16 mouse cellular contexts compared by ENCODE assay signal in the genomic region with DNA sequence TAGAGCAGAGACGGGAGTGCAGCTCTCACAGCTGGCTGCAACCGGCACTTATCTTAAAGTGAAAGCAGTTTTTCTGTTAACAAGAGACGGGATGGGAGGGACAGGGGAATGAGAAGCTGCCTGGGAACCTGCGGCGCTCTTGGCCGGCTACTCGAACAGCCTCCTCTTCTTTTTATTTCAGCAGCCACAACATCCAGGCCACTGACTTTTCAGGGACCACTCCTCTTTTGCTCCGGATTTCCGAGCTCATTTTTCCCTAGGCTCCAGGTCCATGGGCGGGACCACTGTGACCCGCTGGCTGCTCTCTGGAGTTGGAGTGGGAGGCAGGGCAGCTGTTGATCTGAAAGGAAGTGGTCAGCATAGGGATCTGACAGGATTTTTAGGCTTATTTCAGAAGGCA. TPM values are rescaled to one million over a fixed set of nuclear protein-coding genes. Genes with fewer than 3 reads are reported as not detected.
DNase-seq lines count a peak whose midpoint lies in the region; ATAC-seq and TF ChIP-seq lines count a peak whose summit lies in the region.
"Not testable (repeated sequence)": the region's sequence is repeated elsewhere in the genome, so short reads cannot be mapped to it uniquely, and the experiment has no call there.
"Had no signal": no experiment of that assay in that cellular context is flagged by ENCODE, and none has a peak within 500 bp of the region (broad histone marks: within the 10 kb centered on the region; RNA-seq: fewer than 3 reads in every experiment).

No protein-coding gene starts in this region.

- H3K4me2 ChIP-seq in heart, embryonic 13.5 days: peak overlapping the region; percentile 44
- peak overlapping the region; percentile 38; the same call in 1 of the 2 replicates for H3K4me2 ChIP-seq in heart, embryonic 16.5 days (ENCODE audit: low read depth, low read length)
- peak overlapping the region; percentile 28; the same call in 1 of the 2 replicates for H3K4me2 ChIP-seq in kidney, embryonic 15.5 days
- not testable (repeated sequence) for H3K4me2 ChIP-seq in liver, postnatal 0 days (ENCODE audit: low read depth, low read length)

- H3K4me3 ChIP-seq in heart, embryonic 13.5 days; heart, embryonic 16.5 days (ENCODE audit: low read length); kidney, embryonic 15.5 days (replicated peaks); liver, postnatal 0 days (ENCODE audit: low read depth, low read length); small intestine, adult 2 months (ENCODE audit: low read depth, low read length): not testable (repeated sequence)

- 28% methylated on average over 6 of the region's 11 CpGs for WGBS in heart, embryonic 13.5 days
- no CpG with 5 or more reads among the region's 11 CpGs for WGBS in heart, embryonic 16.5 days
- WGBS in kidney, embryonic 15.5 days: 23% methylated on average over 5 of the region's 11 CpGs
- WGBS in liver, postnatal 0 days (ENCODE audit: insufficient replicate concordance): no CpG with 5 or more reads among the region's 11 CpGs
- WGBS in small intestine, adult 2 months: 7% methylated on average over 5 of the region's 11 CpGs

- not testable (repeated sequence) for H3K27me3 ChIP-seq in heart, embryonic 13.5 days (replicated peaks); heart, embryonic 16.5 days (ENCODE audit: control insufficient read depth, insufficient read depth, low read length); kidney, embryonic 15.5 days; liver, postnatal 0 days (ENCODE audit: insufficient read depth, low read length); small intestine, adult 2 months (ENCODE audit: control insufficient read depth, insufficient read depth, low read length)

- TF ChIP-seq POLR2A in small intestine, adult 2 months (IDR thresholded peaks at IDR 0.05; ENCODE audit: low read depth, low read length): not testable (repeated sequence)

- not testable (repeated sequence) for TF ChIP-seq CTCF in liver, postnatal 0 days (IDR thresholded peaks at IDR 0.05; ENCODE audit: low read depth); small intestine, adult 2 months (IDR thresholded peaks at IDR 0.05; ENCODE audit: extremely low read depth, insufficient read length, insufficient replicate concordance, low read depth, low read length)

- H3K9ac ChIP-seq in heart, embryonic 13.5 days; heart, embryonic 16.5 days (ENCODE audit: low read length); kidney, embryonic 15.5 days: not testable (repeated sequence)
- peak overlapping the region; percentile 50 for H3K9ac ChIP-seq in liver, postnatal 0 days (replicated peaks)

- H3K27ac ChIP-seq in heart, embryonic 13.5 days (replicated peaks); heart, embryonic 16.5 days (ENCODE audit: low read length); kidney, embryonic 15.5 days; liver, postnatal 0 days (ENCODE audit: low read depth): not testable (repeated sequence)
- peak overlapping the region; percentile 77; the same call in 1 of the 2 replicates for H3K27ac ChIP-seq in small intestine, adult 2 months (ENCODE audit: insufficient read depth, low read depth, low read length)

- not testable (repeated sequence) for TF ChIP-seq EP300 in liver, postnatal 0 days (IDR thresholded peaks at IDR 0.05; ENCODE audit: low read depth)

- H3K36me3 ChIP-seq in heart, embryonic 13.5 days; heart, embryonic 16.5 days (ENCODE audit: control insufficient read depth, insufficient read depth); kidney, embryonic 15.5 days; liver, postnatal 0 days (replicated peaks; ENCODE audit: insufficient read depth, low read length); small intestine, adult 2 months (ENCODE audit: control insufficient read depth, insufficient read depth, low read length): not testable (repeated sequence)

- peak; percentile 95 for DNase-seq in heart, adult 11 months
- DNase-seq in liver, postnatal 0 days: not testable (repeated sequence)

- not testable (repeated sequence) for H3K9me3 ChIP-seq in heart, embryonic 13.5 days; heart, embryonic 16.5 days (replicated peaks; ENCODE audit: control insufficient read depth, low read length); kidney, embryonic 15.5 days (replicated peaks); liver, postnatal 0 days (ENCODE audit: low read length)

- ATAC-seq in heart, embryonic 13.5 days (ENCODE audit: extremely low read depth, insufficient number of reproducible peaks, low FRiP score, low TSS enrichment); heart, embryonic 16.5 days (replicated peaks; ENCODE audit: extremely low read depth, insufficient read depth, low FRiP score); kidney, embryonic 15.5 days (replicated peaks; ENCODE audit: low FRiP score); liver, postnatal 0 days: not testable (repeated sequence)

- H3K4me1 ChIP-seq in heart, embryonic 13.5 days; heart, embryonic 16.5 days (ENCODE audit: control insufficient read depth, insufficient read depth, low read length); kidney, embryonic 15.5 days; liver, postnatal 0 days (ENCODE audit: insufficient read depth): not testable (repeated sequence)
- H3K4me1 ChIP-seq in small intestine, adult 2 months (ENCODE audit: control insufficient read depth, insufficient read depth, insufficient read length, low read length): peaks cover 10% of the 10 kb centered on the region

RNA-seq across cellular contexts. Expression of gene Gstp3, which starts 5.1 kb away (rescaled TPM):
- polyA plus RNA-seq in heart, embryonic 13.5 days (2015; fragmentation: Nextera tagmentation; extraction: Ambion mirVana): 0.29 and 0.61 TPM in 2 replicates
- polyA plus RNA-seq in heart, embryonic 16.5 days (2015; fragmentation: Nextera tagmentation; extraction: Ambion mirVana): 0.51 and 0.80 TPM in 2 replicates
- 0.73 and 1.4 TPM in 2 replicates for polyA plus RNA-seq in kidney, embryonic 15.5 days (2015; fragmentation: Nextera tagmentation; extraction: Ambion mirVana)
- 64.5 and 67.3 TPM in 2 replicates for polyA plus RNA-seq in liver, postnatal 0 days (2015; fragmentation: Nextera tagmentation; extraction: Ambion mirVana)
- polyA plus RNA-seq in small intestine, adult 2 months (2012; rRNA removed): 11.8 and 15.0 TPM in 2 replicates
- polyA plus RNA-seq: brain, embryonic 14.5 days; embryonic facial prominence, embryonic 11.5 days; forebrain, embryonic 10.5 days; forebrain, embryonic 12.5 days; forebrain, embryonic 14.5 days had no signal

RNA-seq across cellular contexts. Expression of gene Cabp2, which starts 16.9 kb away (rescaled TPM):
- not detected in 2 replicates for polyA plus RNA-seq in heart, embryonic 13.5 days (2015; fragmentation: Nextera tagmentation; extraction: Ambion mirVana)
- not detected in 2 replicates for polyA plus RNA-seq in heart, embryonic 16.5 days (2015; fragmentation: Nextera tagmentation; extraction: Ambion mirVana)
- 0.22 and 0.84 TPM in 2 replicates for polyA plus RNA-seq in kidney, embryonic 15.5 days (2015; fragmentation: Nextera tagmentation; extraction: Ambion mirVana)
- polyA plus RNA-seq in liver, postnatal 0 days (2015; fragmentation: Nextera tagmentation; extraction: Ambion mirVana): 0.38 and 0.43 TPM in 2 replicates
- 24.8 TPM in 1 of 2 replicates, not detected in the other for polyA plus RNA-seq in small intestine, adult 2 months (2012; rRNA removed)
- polyA plus RNA-seq: adrenal gland, adult 2 months; brain, embryonic 14.5 days; C2C12; embryonic facial prominence, embryonic 11.5 days; embryonic facial prominence, embryonic 13.5 days; embryonic facial prominence, embryonic 15.5 days; erythroblast, embryonic 14.5 days; forebrain, embryonic 10.5 days; forebrain, embryonic 12.5 days; forebrain, embryonic 14.5 days had no signal

RNA-seq across cellular contexts. Expression of gene Gstp2, which starts 18.7 kb away (rescaled TPM):
- polyA plus RNA-seq in heart, embryonic 13.5 days (2015; fragmentation: Nextera tagmentation; extraction: Ambion mirVana): 5.1 and 5.9 TPM in 2 replicates
- polyA plus RNA-seq in heart, embryonic 16.5 days (2015; fragmentation: Nextera tagmentation; extraction: Ambion mirVana): 8.0 and 18.4 TPM in 2 replicates
- 2.4 and 14.9 TPM in 2 replicates for polyA plus RNA-seq in kidney, embryonic 15.5 days (2015; fragmentation: Nextera tagmentation; extraction: Ambion mirVana)
- polyA plus RNA-seq in liver, postnatal 0 days (2015; fragmentation: Nextera tagmentation; extraction: Ambion mirVana): 5.8 and 6.4 TPM in 2 replicates
- 231 and 289 TPM in 2 replicates for polyA plus RNA-seq in small intestine, adult 2 months (2012; rRNA removed)
- polyA plus RNA-seq: erythroblast, embryonic 14.5 days had no signal

RNA-seq across cellular contexts. Expression of gene Gstp1, which starts 26.7 kb away (rescaled TPM):
- 380 and 421 TPM in 2 replicates for polyA plus RNA-seq in heart, embryonic 13.5 days (2015; fragmentation: Nextera tagmentation; extraction: Ambion mirVana)
- 378 and 420 TPM in 2 replicates for polyA plus RNA-seq in heart, embryonic 16.5 days (2015; fragmentation: Nextera tagmentation; extraction: Ambion mirVana)
- 529 and 563 TPM in 2 replicates for polyA plus RNA-seq in kidney, embryonic 15.5 days (2015; fragmentation: Nextera tagmentation; extraction: Ambion mirVana)
- 428 and 442 TPM in 2 replicates for polyA plus RNA-seq in liver, postnatal 0 days (2015; fragmentation: Nextera tagmentation; extraction: Ambion mirVana)
- 798 and 1,214 TPM in 2 replicates for polyA plus RNA-seq in small intestine, adult 2 months (2012; rRNA removed)

RNA-seq across cellular contexts. Expression of gene Cdk2ap2, which starts 32.5 kb away (rescaled TPM):
- 64.5 and 64.9 TPM in 2 replicates for polyA plus RNA-seq in heart, embryonic 13.5 days (2015; fragmentation: Nextera tagmentation; extraction: Ambion mirVana)
- polyA plus RNA-seq in heart, embryonic 16.5 days (2015; fragmentation: Nextera tagmentation; extraction: Ambion mirVana): 86.0 and 86.2 TPM in 2 replicates
- polyA plus RNA-seq in kidney, embryonic 15.5 days (2015; fragmentation: Nextera tagmentation; extraction: Ambion mirVana): 116 and 117 TPM in 2 replicates
- 91.2 and 91.9 TPM in 2 replicates for polyA plus RNA-seq in liver, postnatal 0 days (2015; fragmentation: Nextera tagmentation; extraction: Ambion mirVana)
- 186 and 366 TPM in 2 replicates for polyA plus RNA-seq in small intestine, adult 2 months (2012; rRNA removed)

Comparison
In these comparisons a context has a peak if more than half of its experiments do, and no peak if none do; other contexts are left out.
1. RNA of gene Gstp2, which starts 18.7 kb away (polyA plus RNA-seq): 231 to 289 TPM in small intestine, adult 2 months; 8.0 to 18.4 TPM in heart, embryonic 16.5 days, 5.8 to 6.4 TPM in liver, postnatal 0 days, 5.1 to 5.9 TPM in heart, embryonic 13.5 days and 2.4 to 14.9 TPM in kidney, embryonic 15.5 days; every median in the first group is over 10 times any median in the second.